Mouse (Mus musculus) urinary bladder, adult 18-20 months (tissue): Measurements from ENCODE around the gene Gm30191.
"Not testable (repeated sequence)": the region's sequence is repeated elsewhere in the genome, so short reads cannot be mapped to it uniquely, and the experiment has no call there.

ENCODE experiments used
- DNase-seq, 2 experiments: peaks; one replicate each; pipeline ENCODE4 v3.0.0; 2022; ENCODE audit warnings: low spot score in 2 of 2, mixed read lengths in 2 of 2

Gm30191 gene

DNA sequence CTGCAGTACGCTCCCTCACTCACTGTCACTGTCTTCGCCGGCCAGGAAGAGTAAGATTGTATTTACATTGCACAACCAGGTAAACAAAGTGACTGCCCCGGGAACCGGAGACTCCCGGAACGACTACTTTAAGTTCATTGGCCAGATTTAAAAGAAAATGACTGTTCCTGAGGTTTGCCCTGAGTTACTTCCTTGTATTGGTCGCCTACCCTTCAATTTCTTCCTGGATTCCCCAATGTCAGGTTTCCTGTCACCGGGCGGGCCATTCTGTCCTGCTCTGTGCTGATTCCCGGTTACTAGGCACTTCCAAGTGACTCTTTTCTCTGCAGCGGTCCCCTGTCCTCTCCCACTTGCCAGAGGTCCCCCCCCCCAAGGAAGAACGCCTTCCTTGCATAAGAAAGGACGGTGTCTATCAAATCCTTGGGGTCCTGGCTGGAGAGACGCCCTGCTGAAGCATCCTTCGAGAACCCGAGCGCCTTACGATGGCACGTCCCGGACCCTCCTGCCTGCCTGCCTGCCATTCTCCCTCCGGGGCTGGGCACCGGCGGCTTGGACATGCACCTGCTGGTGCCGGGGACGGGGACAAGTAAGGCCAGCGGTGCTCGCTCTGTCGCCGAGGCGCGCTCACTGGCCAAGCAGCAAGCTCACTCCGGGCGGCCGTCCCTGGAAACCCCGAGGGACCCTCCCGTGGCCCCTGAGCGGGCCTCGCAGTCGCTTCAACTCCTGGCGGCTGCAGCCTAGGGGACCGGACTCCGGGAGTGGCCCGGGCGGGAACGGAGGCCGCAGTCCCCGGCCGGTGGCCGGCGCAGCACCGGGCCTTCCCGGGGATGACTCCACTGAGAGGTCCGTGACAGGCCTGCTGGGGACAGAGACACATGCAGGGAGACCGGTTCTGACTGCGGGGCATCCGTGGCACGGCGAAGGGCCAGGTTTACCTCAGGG lies 39.8 kb downstream of the Gm30191 start:
- no peak for DNase-seq

DNA sequence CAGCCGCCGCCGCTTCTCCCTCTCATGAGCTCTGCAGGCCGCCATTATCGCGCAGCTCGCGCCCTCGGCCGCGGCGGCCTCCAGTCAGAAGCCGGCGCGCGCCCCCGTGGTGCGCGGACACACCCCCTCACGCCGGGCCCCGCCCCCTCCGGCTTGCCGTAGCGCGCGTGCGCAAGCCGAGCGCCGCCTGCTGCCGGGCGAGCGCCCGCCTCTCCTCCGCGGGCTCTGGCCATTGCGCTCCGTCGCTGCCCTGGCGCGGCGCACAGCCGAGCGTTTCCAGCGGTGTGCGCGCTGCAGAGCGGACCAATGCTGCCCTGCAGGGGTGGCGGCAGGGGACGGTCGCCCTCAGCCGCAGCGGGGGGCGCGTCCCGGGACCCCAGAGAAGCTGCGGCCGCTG lies 40.4 kb downstream of the Gm30191 start:
- peak; percentile 92 to 94 for DNase-seq

- peak; percentile 49 to 69 for DNase-seq
These were observed 40.9 kb downstream of the Gm30191 start, which contains the start of gene Pdik1l for GRCm38 (mm10) chr4:134287575-134288025. Pdik1l (minus strand) TSS chr4:134287895.

DNA sequence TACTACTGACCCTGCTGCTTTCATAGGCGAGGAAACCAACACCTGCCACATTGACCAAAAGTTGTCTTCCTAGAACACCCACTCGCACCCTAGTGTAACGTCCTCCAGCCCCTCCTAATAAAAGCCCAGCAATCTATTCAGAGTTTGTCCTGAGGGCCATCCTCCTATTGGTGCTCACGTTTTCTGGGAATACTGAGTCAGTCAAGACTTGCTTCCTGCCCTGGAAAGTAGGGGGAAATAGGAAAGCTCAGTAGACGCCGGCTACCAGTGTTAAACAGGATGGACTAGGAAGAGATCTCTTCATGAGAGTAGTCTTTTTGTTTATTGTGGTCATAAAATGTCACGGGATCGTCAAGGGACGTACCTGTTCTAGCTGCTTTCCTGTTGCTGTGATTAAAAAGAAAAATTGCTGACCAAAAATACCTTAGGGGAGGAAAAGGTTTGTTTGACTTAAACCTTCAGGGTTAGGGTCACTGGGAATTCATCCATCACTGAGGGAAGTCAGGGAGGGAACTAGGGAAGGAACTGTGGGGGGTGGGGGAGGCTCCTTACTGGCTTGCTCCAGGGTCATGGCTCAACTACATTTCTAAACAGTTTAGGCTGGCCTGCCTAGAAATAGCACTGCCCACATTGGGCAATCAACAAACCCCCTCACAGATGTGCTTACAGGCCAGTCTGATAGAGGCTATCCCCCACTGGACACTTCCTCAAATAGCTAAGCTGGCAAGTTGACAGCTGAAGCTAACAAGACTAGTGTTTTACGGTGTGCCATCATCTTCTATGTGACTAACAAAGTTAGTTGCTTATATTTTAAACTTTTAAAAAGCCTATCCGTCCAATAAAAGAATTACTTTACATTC lies 41.9 kb downstream of the Gm30191 start:
- DNase-seq: no peak

GRCm38 (mm10) chr4:134292067-134292466 lies 45.3 kb downstream of the Gm30191 start:
- peak in 1 of 2 experiments; percentile 64 for DNase-seq

GRCm38 (mm10) chr4:134293061-134293691 lies 46.4 kb downstream of the Gm30191 start:
- DNase-seq: no peak

GRCm38 (mm10) chr4:134293692-134294163 lies 47.0 kb downstream of the Gm30191 start:
- DNase-seq: no peak

DNA sequence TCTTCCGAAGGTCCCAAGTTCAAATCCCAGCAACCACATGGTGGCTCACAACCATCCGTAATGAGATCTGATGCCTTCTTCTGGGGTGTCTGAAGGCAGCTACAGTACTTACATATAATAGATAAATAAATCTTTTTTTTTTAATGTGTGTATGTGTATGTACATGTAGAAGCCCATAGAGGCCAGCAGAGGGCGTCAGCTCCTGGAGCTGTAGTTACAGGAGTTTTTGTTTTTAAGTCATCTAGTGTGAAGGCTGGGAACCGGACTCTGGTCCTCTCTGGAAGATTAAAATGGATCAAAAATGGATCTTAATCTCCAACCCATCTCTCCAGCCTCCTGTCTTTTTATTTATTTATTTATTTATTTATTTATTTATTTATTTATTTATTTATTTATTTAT lies 49.4 kb downstream of the Gm30191 start:
- DNase-seq: not testable (repeated sequence)

- no peak for DNase-seq
These were observed 49.8 kb downstream of the Gm30191 start for GRCm38 (mm10) chr4:134296523-134296922.

- no peak for DNase-seq
These were observed 50.6 kb downstream of the Gm30191 start for GRCm38 (mm10) chr4:134297369-134297768.

- DNase-seq: no peak
These were observed 52.1 kb downstream of the Gm30191 start for GRCm38 (mm10) chr4:134298626-134299497.

GRCm38 (mm10) chr4:134299498-134299810 lies 52.7 kb downstream of the Gm30191 start:
- DNase-seq: no peak
